Mouse (Mus musculus): ENCODE results near the gene Pik3cb.

The Pik3cb gene

DNA sequence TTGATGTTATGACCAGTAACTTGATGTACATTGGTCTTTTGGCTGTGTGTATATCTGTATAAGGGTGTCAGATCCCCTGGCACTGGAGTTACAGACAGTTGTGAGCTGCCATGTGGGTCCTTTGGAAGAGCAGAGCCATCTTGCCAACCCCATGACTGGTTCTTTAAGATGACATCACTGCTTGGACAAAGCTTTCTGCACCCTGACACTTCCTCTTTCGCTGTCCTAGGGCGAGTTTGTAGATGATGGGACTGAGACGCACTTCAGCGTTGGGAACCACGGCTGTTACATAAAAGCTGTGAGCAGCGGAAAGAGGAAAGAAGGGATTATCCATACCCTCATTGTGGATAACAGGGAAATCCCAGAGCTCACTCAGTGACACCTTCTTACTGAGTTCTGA lies 139.1 kb downstream of the Pik3cb start:
- no peak for DNase-seq (ENCODE audit: low spot score in 2 of 2)

GRCm38 (mm10) chr9:98999881-99000339 lies 140.5 kb downstream of the Pik3cb start:
- DNase-seq (ENCODE audit: low spot score in 2 of 2), result no peak

- no peak for DNase-seq (ENCODE audit: low spot score in 2 of 2)
Observed at GRCm38 (mm10) chr9:98994103-98994502, 146.3 kb downstream of the Pik3cb start.

GRCm38 (mm10) chr9:98987131-98987530 lies 153.3 kb downstream of the Pik3cb start:
- no peak for DNase-seq (ENCODE audit: low spot score in 2 of 2)
